Mouse (Mus musculus): ENCODE measurements around the gene 1700014D04Rik. TPM values are rescaled to one million over a fixed set of nuclear protein-coding genes. Genes with fewer than 3 reads are reported as not detected.
"Not testable (repeated sequence)": the region's sequence is repeated elsewhere in the genome, so short reads cannot be mapped to it uniquely, and the experiment has no call there.

1700014D04Rik gene
- polyA plus RNA-seq, 1 experiment from 2014 or later, result not detected

DNA sequence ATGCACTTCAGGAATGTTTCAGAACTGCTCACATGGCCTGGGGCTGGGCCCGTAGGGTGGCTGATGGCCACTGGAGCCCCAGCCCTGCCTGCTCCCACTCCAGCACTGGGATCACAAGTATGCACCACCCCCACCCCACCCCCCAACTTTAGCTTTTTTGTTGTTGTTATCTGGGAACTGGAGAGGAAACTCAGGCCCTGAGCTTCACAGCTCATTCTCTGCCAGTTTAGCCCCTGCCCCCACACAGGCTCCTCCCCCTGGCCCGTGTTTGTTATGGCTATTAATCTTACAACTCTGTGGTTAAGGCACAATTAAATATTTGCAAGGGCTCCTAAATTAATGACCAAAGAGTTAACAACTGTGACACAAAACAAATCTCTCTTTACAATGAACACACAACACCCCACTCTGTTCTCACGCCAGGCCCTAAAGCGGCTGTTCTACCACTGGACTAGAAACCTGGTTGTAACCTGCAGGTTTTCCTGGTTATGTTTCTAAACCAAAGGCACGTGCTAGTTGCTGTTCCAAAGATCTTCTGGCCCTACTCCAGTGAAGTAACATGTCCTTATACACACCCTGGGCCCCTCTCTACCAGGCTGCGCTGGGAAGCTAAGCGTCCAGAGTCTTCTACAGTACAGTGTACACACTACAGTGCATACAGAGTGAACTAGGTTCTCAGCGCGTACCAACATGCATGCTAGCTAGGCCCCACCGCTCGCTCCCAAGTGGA lies 20.4 kb upstream of the 1700014D04Rik start:
- H3K27ac ChIP-seq, result no peak overlapping the region
- no peak overlapping the region for H3K4me3 ChIP-seq
- H3K36me3 ChIP-seq, result peaks cover 8% of the 10 kb centered on the region; the same call in 1 of the 2 replicates
- 77% methylated on average over 11 of the region's 11 CpGs for WGBS
- H3K4me1 ChIP-seq, result peaks cover 43% of the 10 kb centered on the region
- no peak overlapping the region for H3K9ac ChIP-seq
- peak overlapping the region; percentile 0; the same call in 1 of the 2 replicates for H3K4me2 ChIP-seq (replicated peaks)
- H3K9me3 ChIP-seq (replicated peaks), result no peaks in the 10 kb centered on the region
- no peak for ATAC-seq (ENCODE audit: low FRiP score)
- no peaks in the 10 kb centered on the region for H3K27me3 ChIP-seq

DNA sequence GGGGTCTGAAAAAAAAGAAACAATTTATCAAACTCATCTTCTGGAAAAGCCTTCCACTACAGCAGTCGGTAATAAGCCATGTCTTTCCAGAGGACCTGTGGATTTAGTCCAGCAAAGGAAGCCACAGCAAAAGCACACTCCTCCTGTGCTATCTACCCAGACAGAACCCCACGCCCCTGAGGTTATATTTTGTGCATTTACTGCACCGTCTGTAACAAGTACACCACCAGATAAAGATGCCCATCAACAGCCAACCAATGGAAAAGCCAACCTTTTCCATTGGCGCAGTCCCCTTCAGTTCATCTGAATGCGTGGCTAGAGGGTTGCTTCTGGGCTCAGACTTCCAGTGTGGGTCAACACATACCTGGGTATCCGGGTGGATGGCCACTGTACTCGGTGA lies 16.2 kb upstream of the 1700014D04Rik start:
- Histone ChIP-seq H3K9me3 (replicated peaks) (no peaks in the 10 kb centered on the region), H3K36me3 (peaks cover 43% of the 10 kb centered on the region), H3K4me2 (replicated peaks) (no peak overlapping the region), H3K27me3 (no peaks in the 10 kb centered on the region), H3K4me1 (peaks cover 21% of the 10 kb centered on the region), H3K9ac (no peak overlapping the region), H3K27ac (no peak overlapping the region), H3K4me3 (no peak overlapping the region)
- no peak for ATAC-seq (ENCODE audit: low FRiP score)
- WGBS, result 94% methylated on average over 7 of the region's 7 CpGs

DNA sequence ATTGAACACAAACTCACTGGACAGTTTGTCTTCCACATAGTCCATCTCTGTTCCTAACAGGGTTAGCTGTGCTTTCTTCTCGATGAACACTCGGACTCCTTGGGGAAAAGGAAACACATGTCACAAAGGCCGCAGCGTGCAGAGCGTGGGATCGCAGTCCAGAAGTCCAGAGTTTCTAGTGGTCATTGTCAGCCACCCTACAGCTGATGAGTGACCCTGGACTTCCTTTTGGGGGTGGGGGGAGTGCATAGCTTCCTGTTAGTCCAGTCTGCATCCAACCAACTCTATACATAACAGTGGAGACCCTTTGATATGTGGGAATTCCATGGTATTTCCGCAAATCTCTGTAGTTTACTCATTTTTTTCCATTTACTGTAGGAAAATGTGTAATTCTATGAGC lies 10.4 kb upstream of the 1700014D04Rik start:
- no peaks in the 10 kb centered on the region for H3K27me3 ChIP-seq
- no peak for ATAC-seq (ENCODE audit: low FRiP score)
- 92% methylated on average over 7 of the region's 7 CpGs for whole genome bisulfite sequencing
- H3K4me2 ChIP-seq (replicated peaks), result no peak overlapping the region
- H3K36me3 ChIP-seq, result peaks cover 67% of the 10 kb centered on the region
- H3K4me1 ChIP-seq, result no peaks in the 10 kb centered on the region
- no peak overlapping the region for H3K27ac ChIP-seq
- no peaks in the 10 kb centered on the region for H3K9me3 ChIP-seq (replicated peaks)
- H3K9ac ChIP-seq, result no peak overlapping the region
- H3K4me3 ChIP-seq, result no peak overlapping the region

DNA sequence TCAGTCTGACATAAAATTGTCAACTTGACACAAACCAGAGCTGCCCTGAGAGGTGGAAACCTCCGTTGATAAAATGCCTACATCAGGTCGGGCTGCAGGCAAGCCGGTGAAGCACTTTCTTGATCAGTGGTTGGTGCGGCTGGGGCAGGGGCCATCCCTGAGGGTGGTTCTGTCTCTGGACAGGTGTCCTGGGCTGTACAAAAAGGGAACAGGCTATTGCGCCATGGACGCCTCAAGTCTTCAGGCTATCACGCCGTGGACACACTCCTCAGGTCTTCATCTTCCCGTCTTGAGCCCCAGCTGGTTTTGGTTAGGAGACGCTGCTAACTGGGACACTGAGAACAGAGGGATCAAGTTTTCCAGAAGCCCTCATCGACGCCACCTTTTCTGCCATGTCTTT lies 3.8 kb upstream of the 1700014D04Rik start:
- ATAC-seq (ENCODE audit: low FRiP score), result no peak
- no peaks in the 10 kb centered on the region for H3K9me3 ChIP-seq (replicated peaks)
- 83% methylated on average over 12 of the region's 12 CpGs for WGBS
- H3K27me3 ChIP-seq, result no peaks in the 10 kb centered on the region
- no peak overlapping the region for H3K4me2 ChIP-seq (replicated peaks)
- no peak overlapping the region for H3K9ac ChIP-seq
- no peak overlapping the region for H3K27ac ChIP-seq
- H3K36me3 ChIP-seq, result peaks cover 12% of the 10 kb centered on the region
- no peaks in the 10 kb centered on the region for H3K4me1 ChIP-seq
- H3K4me3 ChIP-seq, result no peak overlapping the region

DNA sequence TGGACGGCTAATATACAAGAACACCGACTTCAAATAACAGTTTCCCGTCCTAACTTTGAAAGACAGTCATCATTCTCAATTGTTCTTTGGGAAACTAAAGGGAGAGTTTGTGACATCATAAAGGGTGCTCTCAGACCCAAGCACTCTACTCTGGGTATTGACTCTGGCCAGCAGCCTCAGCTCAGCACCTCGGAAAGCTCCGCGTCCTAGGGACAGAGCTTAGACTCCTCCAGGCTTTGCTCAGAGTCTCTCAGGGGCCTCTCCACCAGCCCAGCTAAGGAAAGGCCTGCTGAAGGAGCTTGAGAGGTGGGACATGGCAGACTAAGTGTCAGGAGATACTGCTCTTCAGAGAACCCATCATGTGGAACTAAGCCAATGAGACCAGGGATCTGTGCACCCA lies 388 bp downstream of the 1700014D04Rik start:
- no peak overlapping the region for H3K4me2 ChIP-seq (replicated peaks)
- no peaks in the 10 kb centered on the region for H3K36me3 ChIP-seq
- H3K27me3 ChIP-seq, result no peaks in the 10 kb centered on the region
- no peaks in the 10 kb centered on the region for H3K9me3 ChIP-seq (replicated peaks)
- H3K4me3 ChIP-seq, result no peak overlapping the region
- H3K9ac ChIP-seq, result no peak overlapping the region
- no peak for ATAC-seq (ENCODE audit: low FRiP score)
- no peak overlapping the region for H3K27ac ChIP-seq
- no peaks in the 10 kb centered on the region for H3K4me1 ChIP-seq
- WGBS, result 75% methylated on average over 6 of the region's 6 CpGs

DNA sequence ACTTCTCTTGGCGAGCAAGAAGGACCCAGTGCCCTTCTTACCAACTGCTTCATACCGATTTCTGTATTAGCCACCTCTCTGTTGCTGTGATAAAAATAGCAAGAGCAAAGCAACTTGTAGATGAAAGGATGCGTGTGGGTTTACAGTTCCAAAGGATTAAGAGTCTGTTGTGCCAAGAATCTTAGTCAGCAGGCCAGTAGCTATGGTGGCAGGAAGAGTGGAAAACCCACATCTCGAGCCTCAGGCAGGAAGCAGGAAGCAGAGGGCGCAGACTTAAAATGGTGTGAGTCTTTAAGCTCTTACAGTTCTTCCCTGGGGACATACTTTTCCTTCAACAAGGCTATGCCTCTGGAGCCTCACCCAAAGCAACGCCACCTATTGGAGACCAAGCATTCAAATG lies 1.1 kb downstream of the 1700014D04Rik start:
- no peak overlapping the region for H3K27ac ChIP-seq
- WGBS, result 88% methylated on average over 6 of the region's 6 CpGs
- no peak overlapping the region for H3K4me2 ChIP-seq (replicated peaks)
- no peaks in the 10 kb centered on the region for H3K9me3 ChIP-seq (replicated peaks)
- H3K9ac ChIP-seq, result no peak overlapping the region
- no peak for ATAC-seq (ENCODE audit: low FRiP score)
- H3K27me3 ChIP-seq, result no peaks in the 10 kb centered on the region
- no peaks in the 10 kb centered on the region for H3K4me1 ChIP-seq
- no peak overlapping the region for H3K4me3 ChIP-seq
- no peaks in the 10 kb centered on the region for H3K36me3 ChIP-seq

DNA sequence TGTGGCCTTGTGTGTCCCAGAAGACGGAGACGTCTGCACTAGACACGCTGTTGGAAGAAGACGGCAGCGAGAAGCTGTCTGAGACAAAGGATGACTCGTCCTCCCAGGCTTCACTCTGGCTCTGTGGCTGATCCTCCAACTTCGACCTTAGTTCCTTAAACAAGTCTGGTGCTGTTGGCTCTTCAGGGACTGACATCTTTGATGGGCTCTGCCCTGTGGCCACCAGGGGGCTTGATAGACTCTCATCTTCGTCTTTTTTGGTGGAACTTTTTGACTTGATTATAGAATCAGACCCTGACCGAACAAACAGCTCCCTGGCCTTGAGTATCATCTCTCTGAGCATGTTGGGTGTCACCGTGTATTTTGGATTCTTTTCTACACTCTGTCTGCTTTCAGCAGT lies 4.9 kb downstream of the 1700014D04Rik start:
- Histone ChIP-seq H3K9me3 (replicated peaks) (no peaks in the 10 kb centered on the region), H3K9ac (no peak overlapping the region), H3K27ac (no peak overlapping the region), H3K36me3 (no peaks in the 10 kb centered on the region), H3K4me2 (replicated peaks) (no peak overlapping the region), H3K4me3 (no peak overlapping the region), H3K27me3 (no peaks in the 10 kb centered on the region), H3K4me1 (no peaks in the 10 kb centered on the region)
- WGBS, result 78% methylated on average over 10 of the region's 10 CpGs
- no peak for ATAC-seq (ENCODE audit: low FRiP score)

DNA sequence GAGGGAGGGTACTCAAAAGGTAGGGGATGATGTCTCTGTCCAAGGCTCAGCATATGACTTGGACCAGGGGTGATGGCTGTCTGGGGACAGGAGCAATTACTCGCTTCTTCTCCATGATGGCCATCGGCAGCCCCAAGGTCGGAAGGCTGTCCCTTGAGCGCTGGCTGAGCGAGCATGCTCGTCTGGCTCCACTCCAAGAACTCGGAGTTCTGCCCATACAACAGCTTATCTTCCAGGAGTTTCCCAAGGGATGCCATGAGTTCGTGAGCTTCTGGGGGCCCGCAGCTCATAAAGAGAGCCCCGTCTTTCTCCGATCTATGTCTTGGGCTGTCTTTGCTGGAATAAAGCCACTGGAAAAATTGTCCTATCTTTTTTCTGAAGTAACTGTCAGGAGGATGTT lies 5.5 kb downstream of the 1700014D04Rik start:
- ATAC-seq (ENCODE audit: low FRiP score), result no peak
- Histone ChIP-seq H3K4me3 (no peak overlapping the region), H3K9me3 (replicated peaks) (no peaks in the 10 kb centered on the region), H3K27me3 (no peaks in the 10 kb centered on the region), H3K36me3 (no peaks in the 10 kb centered on the region), H3K4me1 (no peaks in the 10 kb centered on the region), H3K9ac (no peak overlapping the region), H3K27ac (no peak overlapping the region), H3K4me2 (replicated peaks) (no peak overlapping the region)
- 88% methylated on average over 11 of the region's 11 CpGs for WGBS

DNA sequence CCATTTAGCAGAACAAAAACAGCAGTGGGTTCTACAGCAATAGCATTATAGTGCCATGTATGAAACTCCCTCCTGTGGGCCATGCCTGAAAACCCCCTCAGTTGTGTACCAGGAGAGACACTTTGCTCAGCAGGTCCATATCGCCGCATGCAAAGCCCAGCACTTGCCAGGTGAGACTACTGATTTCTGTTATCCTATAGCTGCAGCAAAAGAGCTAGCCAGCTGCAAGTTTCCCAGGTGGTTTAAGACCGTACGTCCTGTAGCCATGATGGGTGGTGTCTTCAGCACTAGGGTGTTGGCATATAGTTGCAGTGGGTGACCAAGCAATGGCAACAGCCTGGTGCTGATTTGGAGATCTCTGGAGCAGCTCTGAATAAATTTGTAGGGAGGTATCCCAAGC lies 7.2 kb downstream of the 1700014D04Rik start:
- Histone ChIP-seq H3K27me3 (no peaks in the 10 kb centered on the region), H3K4me2 (replicated peaks) (no peak overlapping the region), H3K4me1 (no peaks in the 10 kb centered on the region), H3K9ac (no peak overlapping the region), H3K9me3 (replicated peaks) (no peaks in the 10 kb centered on the region), H3K36me3 (no peaks in the 10 kb centered on the region), H3K27ac (no peak overlapping the region), H3K4me3 (no peak overlapping the region)
- 90% methylated on average over 4 of the region's 4 CpGs for WGBS
- ATAC-seq (ENCODE audit: low FRiP score), result no peak

DNA sequence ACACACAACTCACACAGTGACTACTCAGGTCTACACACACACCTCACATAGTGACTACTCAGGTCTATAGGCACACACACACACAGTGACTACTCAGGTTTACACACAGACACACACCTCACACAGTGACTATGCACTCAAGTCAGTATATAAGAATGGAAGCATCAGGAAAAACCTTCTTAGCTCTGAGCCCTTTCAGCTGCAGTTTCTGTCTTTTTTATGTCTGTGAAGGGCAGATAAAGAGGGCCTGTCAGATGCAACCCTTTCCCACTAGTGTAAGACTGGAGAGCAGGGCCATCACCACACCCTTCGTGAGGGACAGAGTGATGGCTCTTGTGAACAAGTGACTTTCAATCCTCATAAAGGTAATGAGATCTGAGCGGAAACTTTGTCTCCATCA lies 8.1 kb downstream of the 1700014D04Rik start:
- ATAC-seq (ENCODE audit: low FRiP score), result no peak
- Histone ChIP-seq H3K9me3 (replicated peaks) (no peaks in the 10 kb centered on the region; the same call in 1 of the 2 replicates), H3K9ac (no peak overlapping the region), H3K36me3 (no peaks in the 10 kb centered on the region), H3K4me2 (replicated peaks) (no peak overlapping the region), H3K27me3 (no peaks in the 10 kb centered on the region), H3K27ac (no peak overlapping the region), H3K4me1 (no peaks in the 10 kb centered on the region), H3K4me3 (no peak overlapping the region)
- WGBS, result 81% methylated on average over 2 of the region's 2 CpGs

DNA sequence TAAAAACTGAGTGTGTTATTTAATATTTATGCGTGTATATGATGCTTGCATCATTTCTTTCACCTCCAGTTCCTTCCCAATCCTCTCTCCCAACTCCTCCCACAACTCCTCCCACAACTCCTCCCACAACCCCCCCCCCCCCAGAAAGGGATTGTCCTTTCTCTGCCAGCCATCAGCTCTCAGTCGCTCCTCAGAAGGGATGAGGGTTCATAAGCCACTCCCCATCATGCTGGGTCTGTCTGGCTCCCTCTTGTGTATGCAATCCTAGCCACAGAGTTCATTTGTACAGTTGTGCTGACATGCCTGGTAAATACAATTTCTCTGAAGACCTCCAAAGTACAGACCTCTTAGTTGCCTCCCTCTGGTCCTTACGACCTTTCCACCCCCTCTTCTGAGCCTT lies 11.4 kb downstream of the 1700014D04Rik start:
- no peak overlapping the region for H3K4me3 ChIP-seq
- H3K9me3 ChIP-seq (replicated peaks), result no peaks in the 10 kb centered on the region; the same call in 1 of the 2 replicates
- H3K4me2 ChIP-seq (replicated peaks), result no peak overlapping the region
- H3K4me1 ChIP-seq, result no peaks in the 10 kb centered on the region
- 33% methylated on average over 3 of the region's 3 CpGs for WGBS
- H3K36me3 ChIP-seq, result no peaks in the 10 kb centered on the region
- no peak overlapping the region for H3K9ac ChIP-seq
- no peaks in the 10 kb centered on the region for H3K27me3 ChIP-seq
- ATAC-seq (ENCODE audit: low FRiP score), result 0 out of 2 replicates have a peak, but pooled peaks have one; percentile 35
- H3K27ac ChIP-seq, result no peak overlapping the region

DNA sequence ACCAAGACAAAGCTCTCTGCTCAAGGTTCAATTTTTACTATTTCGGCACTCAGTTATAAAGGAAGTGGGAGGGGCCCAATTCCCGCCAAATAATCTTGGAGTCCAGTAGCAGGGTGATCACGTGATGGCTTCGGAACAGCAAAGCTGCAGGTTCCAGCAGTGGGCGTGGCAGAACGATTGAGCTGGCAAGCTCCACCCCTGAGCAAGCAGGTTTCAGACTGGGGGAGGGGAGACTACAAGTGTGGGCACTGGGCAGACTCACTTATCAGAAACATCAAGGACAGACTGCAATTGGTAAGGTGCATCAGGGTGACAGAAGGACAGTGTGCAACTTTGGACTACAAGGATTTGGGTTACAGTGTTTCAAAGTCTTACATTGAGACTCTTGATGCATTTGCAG lies 12.2 kb downstream of the 1700014D04Rik start:
- not testable (repeated sequence) for H3K27ac ChIP-seq; H3K9me3 ChIP-seq (replicated peaks); H3K9ac ChIP-seq; H3K4me3 ChIP-seq; H3K4me1 ChIP-seq; H3K36me3 ChIP-seq; H3K4me2 ChIP-seq (replicated peaks); ATAC-seq (ENCODE audit: low FRiP score); H3K27me3 ChIP-seq
- 32% methylated on average over 6 of the region's 6 CpGs for WGBS

DNA sequence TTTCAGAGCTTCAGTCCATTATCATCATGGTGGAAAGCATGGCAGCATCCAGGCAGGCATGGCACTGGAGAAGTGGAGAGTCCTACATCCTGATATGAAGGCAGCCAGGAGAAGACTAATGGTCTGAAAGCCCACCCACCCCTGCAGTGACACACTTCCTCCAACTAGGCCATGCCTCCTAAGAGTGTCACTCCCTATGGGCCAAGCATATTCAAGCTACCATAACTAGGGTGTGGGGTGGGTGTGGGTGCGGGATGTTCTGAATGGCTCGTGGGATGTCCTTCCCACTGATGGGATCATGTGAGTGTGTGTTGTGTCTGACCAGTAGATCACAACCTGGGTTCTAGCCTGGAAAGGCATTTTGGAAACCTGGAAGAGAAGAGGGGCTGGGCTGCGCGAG lies 12.6 kb downstream of the 1700014D04Rik start:
- no peaks in the 10 kb centered on the region for H3K36me3 ChIP-seq
- no peak overlapping the region for H3K9ac ChIP-seq
- ATAC-seq (ENCODE audit: low FRiP score), result no peak
- 78% methylated on average over 4 of the region's 4 CpGs for WGBS
- H3K4me1 ChIP-seq, result no peaks in the 10 kb centered on the region
- no peak overlapping the region for H3K4me3 ChIP-seq
- H3K27me3 ChIP-seq, result peaks cover 4% of the 10 kb centered on the region; the same call in 1 of the 2 replicates
- no peak overlapping the region for H3K27ac ChIP-seq
- no peak overlapping the region for H3K4me2 ChIP-seq (replicated peaks)
- H3K9me3 ChIP-seq (replicated peaks), result no peaks in the 10 kb centered on the region; the same call in 1 of the 2 replicates
